8 mouse cellular contexts compared by ENCODE assay signal in the genomic region with DNA sequence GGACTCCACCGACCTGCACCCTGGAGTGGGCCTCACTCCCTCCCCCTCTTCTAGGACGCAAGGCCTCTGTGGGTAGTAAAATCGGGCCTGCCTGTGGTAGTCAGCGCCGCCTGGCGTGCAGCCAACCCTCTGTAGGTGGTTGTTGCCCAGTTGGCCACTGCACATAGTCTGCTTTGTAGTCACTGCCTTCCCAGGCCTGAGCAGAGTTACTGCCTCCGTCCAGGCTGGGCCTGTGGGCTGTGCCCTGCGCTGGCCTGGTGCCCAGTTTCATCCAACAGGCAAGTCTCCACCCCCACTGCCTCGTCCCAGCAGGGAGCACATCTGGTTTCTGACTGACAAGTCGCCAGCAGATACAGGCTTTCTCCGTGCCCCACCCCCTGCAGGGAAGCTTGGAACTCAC. TPM values are rescaled to one million over a fixed set of nuclear protein-coding genes. Genes with fewer than 3 reads are reported as not detected.
A peak's percentile ranks its signal among the peaks of the same experiment; 100 is the strongest.
DNase-seq lines count a peak whose midpoint lies in the region; ATAC-seq and TF ChIP-seq lines count a peak whose summit lies in the region.

No protein-coding gene starts in this region.

- intact Hi-C loops in heart, postnatal 10 days (cut with DNase I): no loop called here

- no peak overlapping the region for H3K4me2 ChIP-seq in forebrain, embryonic 15.5 days (replicated peaks)
- no peak overlapping the region for H3K4me2 ChIP-seq in liver, embryonic 15.5 days

- H3K27ac ChIP-seq in forebrain, embryonic 15.5 days (replicated peaks): no peak overlapping the region
- no peak overlapping the region for H3K27ac ChIP-seq in liver, embryonic 15.5 days (replicated peaks)

- H3K4me1 ChIP-seq in forebrain, embryonic 15.5 days: peaks cover 6% of the 10 kb centered on the region; the same call in 1 of the 2 replicates
- H3K4me1 ChIP-seq in liver, embryonic 15.5 days (replicated peaks): peaks cover 30% of the 10 kb centered on the region

- H3K27me3 ChIP-seq in forebrain, embryonic 15.5 days: no peaks in the 10 kb centered on the region
- no peaks in the 10 kb centered on the region for H3K27me3 ChIP-seq in liver, embryonic 15.5 days

- DNase-seq in 416B (ENCODE audit: low read depth): peak; percentile 46
- DNase-seq in brain, embryonic 14.5 days (ENCODE audit: low read depth): peak; percentile 76
- peak; percentile 82 to 84 for DNase-seq in heart, postnatal 10 days
- peak; percentile 57 for DNase-seq in large intestine, adult 2 months (ENCODE audit: low read depth, low spot score)
- DNase-seq in right cerebral cortex, adult 18-20 months: peak; percentile 65
- DNase-seq in embryo, embryonic 10 days (ENCODE audit: low spot score): no peak

- WGBS in forebrain, embryonic 15.5 days: 36% methylated on average over 11 of the region's 11 CpGs
- WGBS in large intestine, adult 2 months: 17% methylated on average over 11 of the region's 11 CpGs
- 52% methylated on average over 11 of the region's 11 CpGs for WGBS in liver, embryonic 15.5 days (ENCODE audit: insufficient replicate concordance)

- ATAC-seq in forebrain, embryonic 15.5 days (replicated peaks): peak; percentile 62
- peak; percentile 30 for ATAC-seq in liver, embryonic 15.5 days (ENCODE audit: insufficient read depth)

- H3K36me3 ChIP-seq in forebrain, embryonic 15.5 days: no peaks in the 10 kb centered on the region
- 0 out of 2 replicates have a peak, but pooled peaks cover 14% of the 10 kb centered on the region for H3K36me3 ChIP-seq in liver, embryonic 15.5 days (replicated peaks)

- no peak overlapping the region for H3K4me3 ChIP-seq in forebrain, embryonic 15.5 days
- no peak overlapping the region for H3K4me3 ChIP-seq in liver, embryonic 15.5 days (replicated peaks)

- TF ChIP-seq POLR2A in brain, embryonic 14.5 days (IDR thresholded peaks at IDR 0.05; ENCODE audit: borderline replicate concordance, extremely low read depth, insufficient read depth, insufficient read length, poor library complexity, severe bottlenecking): no peak

- no peak for TF ChIP-seq CTCF in brain, embryonic 14.5 days (IDR thresholded peaks at IDR 0.05; ENCODE audit: borderline replicate concordance, extremely low read depth, insufficient read depth, insufficient read length)

- no peaks in the 10 kb centered on the region for H3K9me3 ChIP-seq in forebrain, embryonic 15.5 days
- H3K9me3 ChIP-seq in liver, embryonic 15.5 days (replicated peaks): no peaks in the 10 kb centered on the region

- H3K9ac ChIP-seq in forebrain, embryonic 15.5 days (replicated peaks): no peak overlapping the region
- no peak overlapping the region for H3K9ac ChIP-seq in liver, embryonic 15.5 days

RNA-seq across cellular contexts. Expression of a gene that starts 54.8 kb away (rescaled TPM):
- 58.0 and 74.1 TPM in 2 replicates for polyA plus RNA-seq in brain, embryonic 14.5 days (2012; rRNA removed)
- polyA plus RNA-seq in forebrain, embryonic 15.5 days (2015; fragmentation: Nextera tagmentation; extraction: Ambion mirVana): 22.3 and 25.7 TPM in 2 replicates
- 10 to 100 TPM; 17.6 to 20.7 TPM for total RNA-seq in heart, postnatal 10 days (2021)
- polyA plus RNA-seq in large intestine, adult 2 months (2012; rRNA removed): 19.6 and 31.1 TPM in 2 replicates
- 12.9 and 13.0 TPM in 2 replicates for polyA plus RNA-seq in liver, embryonic 15.5 days (2015; fragmentation: Nextera tagmentation; extraction: Ambion mirVana)
